Mouse (Mus musculus): ENCODE results near the gene Hspb1.

Gene Hspb1

GRCm38 (mm10) chr5:135888405-135889215, 891 bp downstream of the Hspb1 start:
- no peak for DNase-seq

GRCm38 (mm10) chr5:135890323-135890722, 2.6 kb downstream of the Hspb1 start:
- no peak for DNase-seq

- no peak for DNase-seq
Observed at GRCm38 (mm10) chr5:135890920-135891319, 3.2 kb downstream of the Hspb1 start.

- DNase-seq = no peak
Observed at GRCm38 (mm10) chr5:135892589-135893351, 5.1 kb downstream of the Hspb1 start.

GRCm38 (mm10) chr5:135894958-135895357, 7.2 kb downstream of the Hspb1 start:
- DNase-seq = no peak

- peak in 1 of 2 experiments; percentile 33 for DNase-seq
Observed at GRCm38 (mm10) chr5:135898028-135898427, 10.3 kb downstream of the Hspb1 start.

- DNase-seq = no peak
Observed at GRCm38 (mm10) chr5:135898995-135899394, 11.3 kb downstream of the Hspb1 start.

GRCm38 (mm10) chr5:135899833-135900232, 12.1 kb downstream of the Hspb1 start:
- no peak for DNase-seq

- DNase-seq = no peak
Observed at GRCm38 (mm10) chr5:135900701-135901100, 13.0 kb downstream of the Hspb1 start.

- no peak for DNase-seq
Observed at GRCm38 (mm10) chr5:135901354-135902095, 13.8 kb downstream of the Hspb1 start.

GRCm38 (mm10) chr5:135903058-135903457, 15.3 kb downstream of the Hspb1 start:
- no peak for DNase-seq

- DNase-seq = peak; percentile 54 to 83
Observed at GRCm38 (mm10) chr5:135903551-135904151, 15.9 kb downstream of the Hspb1 start.

- DNase-seq = no peak
Observed at GRCm38 (mm10) chr5:135904259-135904658, 16.5 kb downstream of the Hspb1 start.

- no peak for DNase-seq
Observed at GRCm38 (mm10) chr5:135905320-135906225, 17.9 kb downstream of the Hspb1 start.

- DNase-seq = no peak
Observed at GRCm38 (mm10) chr5:135906846-135907245, 19.1 kb downstream of the Hspb1 start.

- DNase-seq = no peak
Observed at GRCm38 (mm10) chr5:135907256-135907655, 19.5 kb downstream of the Hspb1 start.

GRCm38 (mm10) chr5:135908185-135908584, 20.5 kb downstream of the Hspb1 start:
- DNase-seq = no peak

GRCm38 (mm10) chr5:135908989-135909388, 21.3 kb downstream of the Hspb1 start:
- no peak for DNase-seq

GRCm38 (mm10) chr5:135909646-135910045, 21.9 kb downstream of the Hspb1 start:
- DNase-seq = no peak

GRCm38 (mm10) chr5:135910813-135911212, 23.1 kb downstream of the Hspb1 start:
- no peak for DNase-seq

- DNase-seq = no peak
Observed at GRCm38 (mm10) chr5:135911633-135912220, 24.0 kb downstream of the Hspb1 start.

All from spleen, adult 18-20 months (tissue).